Mouse (Mus musculus): ENCODE measurements around the gene Gpr171. TPM values are rescaled to one million over a fixed set of nuclear protein-coding genes. Genes with fewer than 3 reads are reported as not detected.
"Not testable (repeated sequence)": the region's sequence is repeated elsewhere in the genome, so short reads cannot be mapped to it uniquely, and the experiment has no call there.

Gpr171 gene
- polyA plus RNA-seq, 1 experiment from 2014 or later: 0.89 TPM

GRCm38 (mm10) chr3:59131081-59131480 lies 29.5 kb upstream of the Gpr171 start:
- Histone ChIP-seq H3K9me3 (no peaks in the 10 kb centered on the region), H3K4me3 (no peak overlapping the region), H3K36me3 (no peaks in the 10 kb centered on the region), H3K9ac (no peak overlapping the region), H3K27ac (replicated peaks) (no peak overlapping the region), H3K4me1 (replicated peaks) (no peaks in the 10 kb centered on the region), H3K4me2 (no peak overlapping the region), H3K27me3 (no peaks in the 10 kb centered on the region)
- ATAC-seq (ENCODE audit: low FRiP score, low read depth): no peak
- WGBS: 77% methylated on average over 4 of the region's 4 CpGs

GRCm38 (mm10) chr3:59130431-59130830 lies 28.8 kb upstream of the Gpr171 start:
- Histone ChIP-seq H3K9me3 (no peaks in the 10 kb centered on the region), H3K36me3 (no peaks in the 10 kb centered on the region), H3K27me3 (no peaks in the 10 kb centered on the region), H3K9ac (no peak overlapping the region), H3K4me1 (replicated peaks) (no peaks in the 10 kb centered on the region), H3K4me2 (no peak overlapping the region), H3K4me3 (no peak overlapping the region), H3K27ac (replicated peaks) (no peak overlapping the region)
- ATAC-seq (ENCODE audit: low FRiP score, low read depth): no peak
- WGBS: 71% methylated on average over 8 of the region's 8 CpGs

GRCm38 (mm10) chr3:59129547-59129946 lies 27.9 kb upstream of the Gpr171 start:
- Histone ChIP-seq H3K4me2 (no peak overlapping the region), H3K27me3 (no peaks in the 10 kb centered on the region), H3K36me3 (no peaks in the 10 kb centered on the region), H3K9me3 (no peaks in the 10 kb centered on the region), H3K27ac (replicated peaks) (no peak overlapping the region), H3K4me3 (no peak overlapping the region), H3K9ac (no peak overlapping the region), H3K4me1 (replicated peaks) (no peaks in the 10 kb centered on the region)
- 83% methylated on average over 3 of the region's 3 CpGs for WGBS
- no peak for ATAC-seq (ENCODE audit: low FRiP score, low read depth)

- Histone ChIP-seq H3K4me2 (no peak overlapping the region), H3K36me3 (no peaks in the 10 kb centered on the region), H3K27ac (replicated peaks) (no peak overlapping the region), H3K27me3 (no peaks in the 10 kb centered on the region), H3K9me3 (no peaks in the 10 kb centered on the region), H3K4me1 (replicated peaks) (no peaks in the 10 kb centered on the region), H3K9ac (no peak overlapping the region), H3K4me3 (no peak overlapping the region)
- WGBS: 85% methylated on average over 20 of the region's 20 CpGs
- no peak for ATAC-seq (ENCODE audit: low FRiP score, low read depth)
Observed at GRCm38 (mm10) chr3:59128681-59129080, 27.1 kb upstream of the Gpr171 start.

- no peak; the same call in 1 of the 2 replicates for ATAC-seq (ENCODE audit: low FRiP score, low read depth)
- no peak overlapping the region for H3K4me3 ChIP-seq
- no peaks in the 10 kb centered on the region for H3K4me1 ChIP-seq (replicated peaks)
- no peaks in the 10 kb centered on the region for H3K27me3 ChIP-seq
- no peaks in the 10 kb centered on the region for H3K36me3 ChIP-seq
- WGBS: 66% methylated on average over 7 of the region's 7 CpGs
- H3K9me3 ChIP-seq: no peaks in the 10 kb centered on the region
- no peak overlapping the region for H3K27ac ChIP-seq (replicated peaks)
- no peak overlapping the region for H3K9ac ChIP-seq
- no peak overlapping the region for H3K4me2 ChIP-seq
Observed at GRCm38 (mm10) chr3:59125783-59126555, 24.3 kb upstream of the Gpr171 start.

- Histone ChIP-seq H3K4me1 (replicated peaks) (no peaks in the 10 kb centered on the region), H3K27me3 (no peaks in the 10 kb centered on the region), H3K4me2 (no peak overlapping the region), H3K27ac (replicated peaks) (no peak overlapping the region), H3K4me3 (no peak overlapping the region), H3K9ac (no peak overlapping the region), H3K9me3 (no peaks in the 10 kb centered on the region), H3K36me3 (no peaks in the 10 kb centered on the region)
- WGBS: 77% methylated on average over 5 of the region's 5 CpGs
- ATAC-seq (ENCODE audit: low FRiP score, low read depth): no peak
Observed at GRCm38 (mm10) chr3:59125022-59125421, 23.4 kb upstream of the Gpr171 start.

GRCm38 (mm10) chr3:59121780-59122449 lies 20.3 kb upstream of the Gpr171 start:
- Histone ChIP-seq H3K9me3 (no peaks in the 10 kb centered on the region), H3K27ac (replicated peaks) (no peak overlapping the region), H3K4me2 (no peak overlapping the region), H3K4me3 (no peak overlapping the region), H3K9ac (no peak overlapping the region), H3K27me3 (no peaks in the 10 kb centered on the region), H3K36me3 (no peaks in the 10 kb centered on the region), H3K4me1 (replicated peaks) (no peaks in the 10 kb centered on the region)
- 70% methylated on average over 7 of the region's 7 CpGs for WGBS
- no peak for ATAC-seq (ENCODE audit: low FRiP score, low read depth)

- no peak overlapping the region for H3K9ac ChIP-seq
Observed at GRCm38 (mm10) chr3:59121067-59121730, 19.6 kb upstream of the Gpr171 start.

GRCm38 (mm10) chr3:59113973-59114517 lies 12.4 kb upstream of the Gpr171 start:
- Histone ChIP-seq H3K4me1 (replicated peaks) (no peaks in the 10 kb centered on the region), H3K27me3 (no peaks in the 10 kb centered on the region), H3K27ac (replicated peaks) (no peak overlapping the region), H3K4me3 (no peak overlapping the region), H3K4me2 (no peak overlapping the region), H3K36me3 (no peaks in the 10 kb centered on the region; the same call in 1 of the 2 replicates), H3K9ac (no peak overlapping the region), H3K9me3 (no peaks in the 10 kb centered on the region)
- WGBS: 84% methylated on average over 8 of the region's 8 CpGs
- ATAC-seq (ENCODE audit: low FRiP score, low read depth): no peak

More at GRCm38 (mm10) chr3:59121067-59121730, 19.6 kb upstream of the Gpr171 start:
- no peaks in the 10 kb centered on the region for H3K4me1 ChIP-seq (replicated peaks)
- no peaks in the 10 kb centered on the region for H3K36me3 ChIP-seq
- no peaks in the 10 kb centered on the region for H3K9me3 ChIP-seq
- ATAC-seq (ENCODE audit: low FRiP score, low read depth): peak; percentile 25; the same call in 1 of the 2 replicates
- 0 out of 2 replicates have a peak overlapping the region, but pooled peaks have one; percentile 26 for H3K27ac ChIP-seq (replicated peaks)
- H3K27me3 ChIP-seq: no peaks in the 10 kb centered on the region
- H3K4me2 ChIP-seq: no peak overlapping the region
- WGBS: 38% methylated on average over 7 of the region's 7 CpGs
- no peak overlapping the region for H3K4me3 ChIP-seq

GRCm38 (mm10) chr3:59113291-59113690 lies 11.7 kb upstream of the Gpr171 start:
- H3K36me3 ChIP-seq; H3K27me3 ChIP-seq; H3K4me1 ChIP-seq (replicated peaks); ATAC-seq (ENCODE audit: low FRiP score, low read depth); H3K4me3 ChIP-seq; H3K27ac ChIP-seq (replicated peaks); H3K4me2 ChIP-seq; H3K9ac ChIP-seq; H3K9me3 ChIP-seq: not testable (repeated sequence)
- WGBS: 94% methylated on average over 4 of the region's 4 CpGs

GRCm38 (mm10) chr3:59111944-59112343 lies 10.3 kb upstream of the Gpr171 start:
- H3K9me3 ChIP-seq: no peaks in the 10 kb centered on the region
- H3K4me3 ChIP-seq: no peak overlapping the region
- no peak overlapping the region for H3K4me2 ChIP-seq
- H3K9ac ChIP-seq: no peak overlapping the region
- 84% methylated on average over 3 of the region's 3 CpGs for WGBS
- ATAC-seq (ENCODE audit: low FRiP score, low read depth): no peak
- no peak overlapping the region for H3K27ac ChIP-seq (replicated peaks)
- H3K4me1 ChIP-seq (replicated peaks): no peaks in the 10 kb centered on the region
- H3K36me3 ChIP-seq: no peaks in the 10 kb centered on the region; the same call in 1 of the 2 replicates
- H3K27me3 ChIP-seq: no peaks in the 10 kb centered on the region

- H3K9ac ChIP-seq; H3K4me2 ChIP-seq; H3K9me3 ChIP-seq; H3K36me3 ChIP-seq; H3K4me3 ChIP-seq; H3K27ac ChIP-seq (replicated peaks); ATAC-seq (ENCODE audit: low FRiP score, low read depth); H3K27me3 ChIP-seq; H3K4me1 ChIP-seq (replicated peaks): not testable (repeated sequence)
- 88% methylated on average over 3 of the region's 3 CpGs for WGBS
Observed at GRCm38 (mm10) chr3:59109834-59110233, 8.2 kb upstream of the Gpr171 start.

Measured in hindbrain, embryonic 15.5 days (tissue).